Mouse (Mus musculus): Measurements from ENCODE around the gene Bcar3.

DNA sequence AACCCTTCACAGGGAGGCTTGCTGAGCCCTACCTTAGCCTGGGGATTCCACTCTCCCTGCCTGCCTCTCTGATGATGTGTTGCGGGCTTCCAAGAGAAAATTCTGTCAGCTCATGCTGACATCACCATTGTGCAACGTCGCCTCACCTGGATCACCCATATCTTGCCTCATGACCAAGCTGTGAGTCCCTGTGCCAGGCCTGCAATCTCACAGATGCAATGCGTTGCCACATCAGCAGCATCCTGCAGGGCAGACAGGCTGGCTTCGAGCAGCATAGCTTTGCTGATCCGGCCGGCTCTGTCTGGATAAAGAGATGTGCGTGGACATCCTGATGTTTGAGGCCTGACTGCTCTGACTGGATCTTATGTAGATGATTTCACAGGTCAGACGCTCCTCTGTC lies 169.2 kb downstream of the Bcar3 start:
- TF ChIP-seq CTCF (IDR thresholded peaks at IDR 0.05; ENCODE audit: low read depth, low read length) (no peak), EP300 (IDR thresholded peaks at IDR 0.05; ENCODE audit: insufficient read depth, low read depth, low read length) (no peak), POLR2A (IDR thresholded peaks at IDR 0.05; ENCODE audit: insufficient read depth, low read length) (no peak)
